Mouse (Mus musculus): ENCODE measurements around the gene 2310050C09Rik.

The 2310050C09Rik gene

GRCm38 (mm10) chr3:92870116-92870515 is at the start of gene 2310050C09Rik:
Gene 2310050C09Rik (minus strand): TSS chr3:92870216.
- DNase-seq (ENCODE audit: extremely low spot score): no peak

DNA sequence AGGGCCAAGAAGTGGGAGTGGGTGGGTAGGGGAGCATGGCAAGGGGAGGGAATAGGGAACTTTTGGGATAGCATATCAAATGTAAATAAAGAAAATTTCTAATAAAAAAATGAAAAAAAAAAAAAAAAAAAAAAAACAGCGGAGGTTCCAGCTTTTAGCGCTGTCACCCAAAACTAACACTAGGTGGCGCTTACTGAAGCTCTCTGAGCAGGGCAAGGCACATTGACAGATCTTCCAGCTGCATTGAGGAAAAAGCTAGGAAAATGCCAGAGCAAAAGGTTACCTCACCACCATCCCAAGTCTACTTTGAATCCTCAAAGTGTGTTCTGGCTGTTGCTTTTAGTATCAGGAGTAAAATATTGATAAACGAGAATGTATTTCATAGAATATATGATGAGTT is 37.6 kb upstream of the 2310050C09Rik start:
- DNase-seq (ENCODE audit: extremely low spot score): peak; percentile 15

DNA sequence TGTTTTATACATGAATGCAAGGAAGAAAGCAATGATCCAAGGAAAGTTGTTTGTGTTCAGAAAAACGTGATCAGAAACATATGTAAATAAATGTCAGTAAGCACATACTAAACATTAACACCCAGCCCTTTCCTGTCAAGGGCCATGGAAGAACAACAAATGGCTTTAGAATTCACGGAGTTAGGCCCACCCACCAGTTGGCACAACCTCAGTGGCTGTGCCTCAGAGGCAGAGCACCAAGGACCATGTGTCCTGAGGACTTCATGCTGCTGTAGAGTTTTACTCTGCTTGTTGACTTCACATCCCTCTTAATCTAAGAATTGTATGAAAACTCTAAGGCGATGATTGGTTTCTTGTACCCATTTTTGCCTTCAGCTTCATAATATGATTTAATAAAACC is 35.2 kb upstream of the 2310050C09Rik start:
- DNase-seq (ENCODE audit: extremely low spot score): no peak

DNA sequence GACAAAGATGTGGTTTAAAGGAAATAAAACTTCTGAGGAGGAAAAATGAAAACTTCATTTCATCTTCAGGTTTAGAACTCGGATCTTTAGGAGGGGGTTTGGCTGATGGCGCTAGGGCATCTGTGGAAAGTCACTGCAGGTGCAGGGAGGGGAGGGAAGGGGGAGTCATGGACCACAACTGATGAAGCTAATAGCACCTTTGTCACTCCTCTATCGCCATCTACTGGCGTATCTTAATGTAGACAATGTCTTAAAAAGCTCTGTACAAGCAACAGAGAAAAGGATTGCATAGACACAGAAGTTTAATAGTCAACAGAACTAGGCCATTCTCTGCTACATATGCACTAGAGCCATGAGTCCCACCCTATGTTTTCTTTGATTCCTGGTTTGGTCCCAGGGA is 33.6 kb upstream of the 2310050C09Rik start:
- peak; percentile 15 for DNase-seq (ENCODE audit: extremely low spot score)

DNA sequence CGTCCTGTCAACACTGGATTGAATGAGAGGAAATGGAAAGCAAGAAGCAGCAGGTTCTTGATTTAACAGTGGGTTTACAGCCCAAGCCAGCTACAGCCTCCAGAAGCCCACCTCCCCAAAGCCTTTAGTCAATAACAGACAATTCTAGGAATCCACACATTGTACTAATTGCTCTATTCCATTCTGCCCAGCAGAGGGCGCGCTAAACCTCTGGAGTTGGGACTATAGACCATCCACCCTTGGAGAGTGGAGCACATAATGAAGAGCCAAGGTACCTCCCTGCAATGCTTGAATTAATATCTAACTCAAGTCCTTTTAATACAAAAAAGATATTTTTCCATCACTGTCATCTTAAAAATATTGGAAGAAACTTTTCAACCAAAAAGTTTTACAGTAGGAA is 33.0 kb upstream of the 2310050C09Rik start:
- peak; percentile 27 for DNase-seq (ENCODE audit: extremely low spot score)

DNA sequence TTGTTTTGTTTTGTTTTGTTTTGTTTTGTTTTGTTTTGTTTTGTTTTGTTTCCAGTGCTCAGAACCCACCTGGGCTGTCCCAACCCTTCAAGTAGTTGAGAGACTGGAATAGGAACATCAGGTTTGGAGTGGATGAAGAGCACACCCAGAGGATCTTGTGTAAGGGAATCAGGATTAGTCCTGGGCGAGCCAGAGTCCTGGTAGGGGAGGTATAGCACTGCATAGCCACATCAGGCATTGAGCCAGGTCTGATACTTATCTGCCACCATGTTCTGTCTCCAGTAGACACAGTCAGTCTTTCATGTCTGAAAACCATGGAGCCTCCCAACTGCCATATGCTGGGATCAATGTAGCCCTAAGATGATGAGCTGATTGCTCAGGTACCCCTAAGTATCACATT is 24.5 kb upstream of the 2310050C09Rik start:
- no peak for DNase-seq (ENCODE audit: extremely low spot score)

DNA sequence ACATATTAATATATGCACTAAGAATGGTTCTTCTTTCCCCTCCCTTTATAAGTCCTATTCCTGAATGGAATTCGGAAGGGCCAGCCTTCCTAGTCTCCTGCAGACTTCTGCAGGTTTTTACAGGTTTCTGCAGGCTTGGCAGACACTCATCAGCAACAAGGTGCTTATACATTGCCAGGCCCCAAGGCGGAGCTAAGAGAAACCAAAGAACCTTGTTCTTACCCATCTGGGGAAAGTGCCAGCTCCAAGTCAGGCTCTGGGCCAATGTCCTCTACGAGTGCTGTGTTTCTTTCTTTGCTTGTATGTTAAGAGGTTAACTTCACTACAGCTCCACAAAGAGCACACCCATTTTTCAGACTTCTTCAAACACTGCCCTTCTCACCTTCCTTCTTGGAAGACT is 24.0 kb upstream of the 2310050C09Rik start:
- no peak for DNase-seq (ENCODE audit: extremely low spot score)

DNA sequence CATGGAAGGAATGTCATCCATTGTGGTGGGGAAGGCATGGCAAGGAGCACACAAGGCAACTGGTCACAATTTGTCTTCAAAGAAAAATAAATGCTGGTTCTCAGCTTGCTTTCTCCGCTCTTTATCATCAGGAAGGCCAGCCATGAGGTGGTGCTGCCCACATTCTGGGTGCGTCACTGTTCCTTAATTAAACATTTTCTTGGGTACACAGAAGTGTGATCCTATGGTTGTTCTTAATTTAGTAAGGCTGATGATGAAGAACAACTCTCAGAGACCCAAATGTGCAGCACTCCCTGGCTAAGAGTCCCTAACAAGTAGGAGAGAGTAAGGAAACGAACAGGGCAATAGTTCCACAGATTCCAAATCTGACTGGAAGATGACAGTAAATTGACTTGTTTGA is 4.2 kb upstream of the 2310050C09Rik start:
- DNase-seq (ENCODE audit: extremely low spot score): no peak

DNA sequence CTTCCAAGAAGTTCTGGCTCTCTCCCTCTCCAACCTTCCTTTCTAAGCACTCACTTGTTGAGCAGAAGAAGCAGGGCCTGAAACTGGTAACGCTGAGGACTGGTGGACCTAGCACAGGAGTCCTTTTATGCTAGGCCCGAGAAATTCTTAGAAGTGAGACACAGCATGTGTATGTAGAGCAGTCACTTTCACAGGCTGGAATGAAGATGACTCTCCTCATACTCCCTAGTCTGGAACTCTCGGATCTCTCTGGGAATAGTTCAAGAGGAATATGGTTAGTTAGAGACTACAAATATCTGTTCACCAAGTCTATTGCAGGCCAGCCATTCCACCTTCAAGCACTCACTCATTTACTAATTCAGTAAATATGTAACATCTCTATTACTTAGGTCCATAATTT is 18.8 kb downstream of the 2310050C09Rik start, which contains the start of gene Lce1l:
Gene Lce1l, minus strand, starts transcription at position 101 of the 400 bp plus-strand sequence.
- no peak for DNase-seq (ENCODE audit: extremely low spot score)

- DNase-seq (ENCODE audit: extremely low spot score): no peak
Observed at GRCm38 (mm10) chr3:92827108-92827507, 42.9 kb downstream of the 2310050C09Rik start, which contains the start of gene Kprp. Gene Kprp (minus strand): TSS chr3:92827247.

- no peak for DNase-seq (ENCODE audit: extremely low spot score)
Observed at GRCm38 (mm10) chr3:92825808-92826207, 44.2 kb downstream of the 2310050C09Rik start.
